Mouse (Mus musculus) CH12.LX (cell line): ENCODE results near the gene Scyl3. TPM values are rescaled to one million over a fixed set of nuclear protein-coding genes. Genes with fewer than 3 reads are reported as not detected.

Source experiments
- DNase-seq: peaks from one replicate; pipeline ENCODE4 v3.0.0-alpha.2; 2013; ENCODE audit errors: extremely low read depth
- H3K27ac ChIP-seq: 2 replicates; pipeline ENCODE4 v1.5.1; 2012; ENCODE audit warnings: low read depth, mild to moderate bottlenecking, control low read depth, moderate library complexity; ENCODE audit not compliant: insufficient read depth
- H3K27me3 ChIP-seq: replicated peaks from 2 replicates; pipeline ENCODE3; 2012; ENCODE audit warnings: inconsistent platforms
- H3K36me3 ChIP-seq, 2 experiments: replicated peaks in 1 of 2; 2 replicates each; pipeline versions ENCODE3 to v1.6.1; 2012; ENCODE audit warnings: inconsistent platforms in 1 of 2, low read length in 1 of 2, mild to moderate bottlenecking in 1 of 2, mixed read lengths in 1 of 2, moderate library complexity in 1 of 2; ENCODE audit not compliant: control insufficient read depth in 1 of 2, insufficient read depth in 1 of 2
- H3K4me1 ChIP-seq, 2 experiments: 2 replicates each; pipeline ENCODE4 v1.6.1; 2012; ENCODE audit warnings: inconsistent platforms in 1 of 2, moderate library complexity in 1 of 2; ENCODE audit not compliant: insufficient read depth in 2 of 2, control insufficient read depth in 1 of 2
- H3K4me2 ChIP-seq: 2 replicates; pipeline ENCODE4 v1.6.1; 2012; ENCODE audit warnings: low read depth, mild to moderate bottlenecking, control low read depth; ENCODE audit not compliant: poor library complexity, insufficient read depth, severe bottlenecking
- H3K4me3 ChIP-seq, 3 experiments: fragments of 150-350 bp in 1 of 3; sonication (generic) in 1 of 3; replicated peaks in 1 of 3; 2 replicates each; pipeline versions ENCODE3 to v1.5.1; 2011 to 2012; ENCODE audit warnings: low read depth in 2 of 3, low read length in 2 of 3, mild to moderate bottlenecking in 2 of 3, moderate library complexity in 2 of 3, control low read depth in 1 of 3, improper control_type of control experiment in 1 of 3, inconsistent platforms in 1 of 3, mixed read lengths in 1 of 3; ENCODE audit not compliant: poor library complexity in 1 of 3
- H3K79me2 ChIP-seq: replicated peaks from 2 replicates; pipeline ENCODE4 v1.6.1; 2012; ENCODE audit warnings: mild to moderate bottlenecking, moderate library complexity; ENCODE audit not compliant: control insufficient read depth, poor library complexity, insufficient read depth, severe bottlenecking; ENCODE audit errors: extremely low read depth
- H3K9ac ChIP-seq: 2 replicates; pipeline ENCODE4 v1.6.1; 2012; ENCODE audit warnings: low read depth, mild to moderate bottlenecking, control low read depth, moderate library complexity; ENCODE audit not compliant: insufficient read depth
- H3K9me3 ChIP-seq: replicated peaks from 2 replicates; pipeline ENCODE3; 2012; ENCODE audit warnings: low read length, inconsistent platforms, mixed read lengths
- CHD2 ChIP-seq: IDR thresholded peaks from 2 replicates; pipeline ENCODE4 v1.6.1; 2011; ENCODE audit warnings: low read length, improper control_type of control experiment
- CTCF ChIP-seq, 2 experiments: IDR thresholded peaks in 1 of 2; conservative IDR thresholded peaks in 1 of 2; 2 replicates each; pipeline ENCODE4 v1.5.1; 2011 to 2012; ENCODE audit warnings: low read depth in 2 of 2, low read length in 2 of 2, improper control_type of control experiment in 1 of 2, inconsistent platforms in 1 of 2, mild to moderate bottlenecking in 1 of 2, moderate library complexity in 1 of 2
- E2F4 ChIP-seq: IDR thresholded peaks from 2 replicates; pipeline ENCODE4 v1.6.1; 2011; ENCODE audit warnings: low read depth, low read length, improper control_type of control experiment; ENCODE audit not compliant: insufficient replicate concordance
- EP300 ChIP-seq: IDR thresholded peaks from 2 replicates; pipeline ENCODE4 v1.6.1; 2011; ENCODE audit warnings: low read length, improper control_type of control experiment
- ETS1 ChIP-seq: conservative IDR thresholded peaks from 2 replicates; pipeline ENCODE4 v1.6.1; 2012; ENCODE audit warnings: low read depth, mild to moderate bottlenecking, inconsistent platforms, low read length, improper control_type of control experiment, moderate library complexity
- GABPA ChIP-seq: IDR thresholded peaks from 2 replicates; pipeline ENCODE4 v1.6.1; 2012; ENCODE audit warnings: low read depth, low read length, improper control_type of control experiment, inconsistent platforms; ENCODE audit not compliant: insufficient replicate concordance
- HCFC1 ChIP-seq: IDR thresholded peaks from 2 replicates; pipeline ENCODE4 v1.6.1; 2012; ENCODE audit warnings: low read depth, mild to moderate bottlenecking, inconsistent platforms, low read length, improper control_type of control experiment
- JUND ChIP-seq: conservative IDR thresholded peaks from 2 replicates; pipeline ENCODE4 v1.6.1; 2011; ENCODE audit warnings: low read depth, low read length, improper control_type of control experiment
- MAZ ChIP-seq: IDR thresholded peaks from 2 replicates; pipeline ENCODE4 v1.6.1; 2012; ENCODE audit warnings: low read depth, mild to moderate bottlenecking, inconsistent platforms, low read length, improper control_type of control experiment, moderate library complexity
- MEF2A ChIP-seq: IDR thresholded peaks from 2 replicates; pipeline ENCODE4 v1.6.1; 2014; ENCODE audit warnings: low read depth, mild to moderate bottlenecking, inconsistent platforms, low read length, improper control_type of control experiment, borderline replicate concordance
- MXI1 ChIP-seq: IDR thresholded peaks from 2 replicates; pipeline ENCODE4 v1.6.1; 2011; ENCODE audit warnings: mild to moderate bottlenecking, low read depth, low read length, improper control_type of control experiment
- NELFE ChIP-seq: IDR thresholded peaks from 2 replicates; pipeline ENCODE4 v1.6.1; 2011; ENCODE audit warnings: low read depth, low read length, improper control_type of control experiment
- NRF1 ChIP-seq: IDR thresholded peaks from 2 replicates; pipeline ENCODE4 v1.6.1; 2014; ENCODE audit warnings: low read depth, mild to moderate bottlenecking, inconsistent platforms, low read length, improper control_type of control experiment, moderate library complexity
- POLR2A ChIP-seq: IDR thresholded peaks from 2 replicates; pipeline ENCODE4 v1.6.1; 2011; ENCODE audit warnings: low read depth, mild to moderate bottlenecking, improper control_type of control experiment, low read length
- POLR2AphosphoS2 ChIP-seq: IDR thresholded peaks from 2 replicates; pipeline ENCODE4 v1.6.1; 2011; ENCODE audit warnings: low read depth, low read length, improper control_type of control experiment
- RAD21 ChIP-seq: IDR thresholded peaks from 2 replicates; pipeline ENCODE4 v1.6.1; 2011; ENCODE audit warnings: low read depth, mild to moderate bottlenecking, low read length, improper control_type of control experiment, moderate library complexity
- SMC3 ChIP-seq: IDR thresholded peaks from 2 replicates; pipeline ENCODE4 v1.6.1; 2011; ENCODE audit warnings: low read depth, low read length, improper control_type of control experiment
- TBP ChIP-seq: conservative IDR thresholded peaks from 2 replicates; pipeline ENCODE4 v1.6.1; 2011; ENCODE audit warnings: low read depth, low read length, improper control_type of control experiment
- TCF12 ChIP-seq: IDR thresholded peaks from 2 replicates; pipeline ENCODE4 v1.6.1; 2014; ENCODE audit warnings: low read depth, mild to moderate bottlenecking, inconsistent platforms, low read length, improper control_type of control experiment
- UBTF ChIP-seq: IDR thresholded peaks from 2 replicates; pipeline ENCODE4 v1.6.1; 2012; ENCODE audit warnings: low read depth, mild to moderate bottlenecking, inconsistent platforms, low read length, improper control_type of control experiment, moderate library complexity
- USF1 ChIP-seq: IDR thresholded peaks from 2 replicates; pipeline ENCODE4 v1.6.1; 2014; ENCODE audit warnings: low read depth, mild to moderate bottlenecking, inconsistent platforms, low read length, improper control_type of control experiment
- ZC3H11A ChIP-seq: IDR thresholded peaks from 2 replicates; pipeline ENCODE4 v1.6.1; 2012; ENCODE audit warnings: low read depth, mild to moderate bottlenecking, inconsistent platforms, low read length, improper control_type of control experiment
- ZKSCAN1 ChIP-seq: IDR thresholded peaks from 2 replicates; pipeline ENCODE4 v1.6.1; 2012; ENCODE audit warnings: low read depth, inconsistent platforms, low read length, improper control_type of control experiment, borderline replicate concordance
- ZMIZ1 ChIP-seq: IDR thresholded peaks from 2 replicates; pipeline ENCODE4 v1.6.1; 2012; ENCODE audit warnings: low read depth, mild to moderate bottlenecking, inconsistent platforms, low read length, improper control_type of control experiment
- dilution Hi-C: fragments of 300-500 bp; cut with MboI; formaldehyde crosslinking; loops from 2 replicates; pipeline ENCODE4 v1.14.3; 2020; ENCODE audit warnings: low sequenced_read_pairs; ENCODE audit not compliant: extremely low pct_unique_long_range_greater_than_20kb, extremely low pct_ligation_motif_present
- in situ Hi-C: fragments of 300-500 bp; cut with MboI; formaldehyde crosslinking; loops from 3 replicates; pipeline ENCODE4 v1.14.3; 2019; ENCODE audit warnings: low sequenced_read_pairs, low pct_ligation_motif_present, low pct_unique_long_range_greater_than_20kb, mixed read lengths
- polyA plus RNA-seq: library from polyadenylated mRNA; unstranded; fragments of >175 nt; gene quantifications from 2 replicates; pipeline ENCODE4 v1.2.1, GENCODE M21; 2012; ENCODE audit warnings: low read depth; ENCODE audit not compliant: insufficient read length
- total RNA-seq, 2 experiments: library from RNA; depleted of rRNA; stranded (reverse); fragments of 300-350 nt in 1 of 2; fragments of >200 nt in 1 of 2; gene quantifications; 2 replicates each; pipeline ENCODE4 v1.2.3; 2012 to 2014

The Scyl3 gene
- total and polyA plus RNA-seq, 3 experiments = 11.9 to 22.2 (median 16.1) TPM

GRCm38 (mm10) chr1:163907007-163907811 is 21.7 kb upstream of the Scyl3 start:
- H3K4me2 ChIP-seq = no peak overlapping the region
- no peak overlapping the region for H3K27ac ChIP-seq
- dilution Hi-C loops = no loop called here
- H3K9ac ChIP-seq = no peak overlapping the region
- H3K4me3 ChIP-seq = no peak overlapping the region
- no peaks in the 10 kb centered on the region for H3K79me2 ChIP-seq
- H3K4me1 ChIP-seq = peaks cover 2 to 8% of the 10 kb centered on the region in 2 experiments; a peak in 3 of 4 replicates
- in situ Hi-C loops = no loop called here
- no peaks in the 10 kb centered on the region for H3K27me3 ChIP-seq
- TF ChIP-seq MXI1 = no peak
- no peak for TF ChIP-seq UBTF
- no peak for TF ChIP-seq E2F4
- TF ChIP-seq TBP = no peak
- no peak for TF ChIP-seq NRF1
- no peak for TF ChIP-seq ZMIZ1
- no peak for TF ChIP-seq ETS1
- no peak for TF ChIP-seq CHD2
- TF ChIP-seq CTCF (conservative IDR thresholded peaks at IDR 0.05 in 1 of 2, IDR thresholded peaks at IDR 0.05 in 1 of 2; ENCODE audit: low read depth in 2 of 2, low read length in 2 of 2) = no peak
- no peaks in the 10 kb centered on the region for H3K9me3 ChIP-seq
- no peak for DNase-seq
- no peaks in the 10 kb centered on the region for H3K36me3 ChIP-seq

DNA sequence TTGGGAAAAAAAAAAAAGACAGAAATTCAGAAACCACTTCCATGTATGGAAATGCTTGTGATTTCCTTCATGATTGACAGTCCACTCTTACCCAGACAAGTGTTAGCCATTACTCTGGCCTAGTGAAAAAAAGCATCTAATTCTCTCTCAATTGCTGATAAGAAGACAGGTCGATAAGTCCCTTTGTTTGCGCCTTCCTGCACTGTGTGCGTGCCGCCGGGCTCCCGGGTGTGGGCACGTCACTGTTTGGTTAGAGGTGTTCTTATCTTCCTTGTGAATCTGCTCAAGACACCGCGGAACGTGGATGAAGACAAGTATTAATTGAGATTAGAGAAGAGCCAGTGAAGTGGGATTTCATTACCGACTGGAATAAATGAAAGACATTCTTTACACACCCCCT is 20.5 kb upstream of the Scyl3 start:
- dilution Hi-C loops = no loop called here
- H3K9me3 ChIP-seq = no peaks in the 10 kb centered on the region
- no peaks in the 10 kb centered on the region for H3K79me2 ChIP-seq
- H3K9ac ChIP-seq = no peak overlapping the region
- H3K4me2 ChIP-seq = no peak overlapping the region
- H3K36me3 ChIP-seq = no peaks in the 10 kb centered on the region
- TF ChIP-seq ZC3H11A (no peak), SMC3 (no peak), POLR2AphosphoS2 (no peak), EP300 (no peak), TCF12 (no peak), GABPA (no peak), ZMIZ1 (no peak), ZKSCAN1 (no peak), NELFE (no peak), MEF2A (no peak), POLR2A (no peak), HCFC1 (no peak), MAZ (no peak), RAD21 (no peak), JUND (no peak), E2F4 (no peak), USF1 (no peak)
- TF ChIP-seq, all 38 proteins: peak for 0
- peaks cover 2 to 8% of the 10 kb centered on the region in 2 experiments; a peak in 3 of 4 replicates for H3K4me1 ChIP-seq
- in situ Hi-C loops = no loop called here
- no peak for DNase-seq
- no peak overlapping the region for H3K4me3 ChIP-seq
- H3K27ac ChIP-seq = no peak overlapping the region
- H3K27me3 ChIP-seq = no peaks in the 10 kb centered on the region
